Mouse (Mus musculus) embryonic facial prominence, embryonic 15.5 days (tissue): Measurements from ENCODE around the gene Apoa2. TPM values are rescaled to one million over a fixed set of nuclear protein-coding genes. Genes with fewer than 3 reads are reported as not detected.
"Not testable (repeated sequence)": the region's sequence is repeated elsewhere in the genome, so short reads cannot be mapped to it uniquely, and the experiment has no call there.

Experiments
- ATAC-seq: fragments of 200-750 bp; cut with Nextera tagmentation; 2 replicates; pipeline ENCODE4 v1.8.0; 2017; ENCODE audit warnings: low read depth, moderate TSS enrichment; ENCODE audit not compliant: insufficient number of reproducible peaks, low FRiP score, low TSS enrichment
- H3K27ac ChIP-seq: fragments of 300-500 bp; sonication (generic); replicated peaks from 2 replicates; pipeline ENCODE4 v1.5.1; 2015; ENCODE audit warnings: mild to moderate bottlenecking, inconsistent platforms
- H3K27me3 ChIP-seq: fragments of 300-500 bp; sonication (generic); 2 replicates; pipeline ENCODE4 v1.6.1; 2015; ENCODE audit warnings: inconsistent platforms
- H3K36me3 ChIP-seq: fragments of 300-500 bp; sonication (generic); 2 replicates; pipeline ENCODE4 v1.6.1; 2015; ENCODE audit warnings: mild to moderate bottlenecking, inconsistent platforms
- H3K4me1 ChIP-seq: fragments of 300-500 bp; sonication (generic); 2 replicates; pipeline ENCODE4 v1.6.1; 2015; ENCODE audit warnings: inconsistent platforms
- H3K4me2 ChIP-seq: fragments of 300-500 bp; sonication (generic); replicated peaks from 2 replicates; pipeline ENCODE4 v1.6.1; 2015; ENCODE audit warnings: mild to moderate bottlenecking, inconsistent platforms
- H3K4me3 ChIP-seq: fragments of 300-500 bp; sonication (generic); replicated peaks from 2 replicates; pipeline ENCODE4 v1.5.1; 2015; ENCODE audit warnings: mild to moderate bottlenecking, inconsistent platforms
- H3K9ac ChIP-seq: fragments of 300-500 bp; sonication (generic); 2 replicates; pipeline ENCODE4 v1.6.1; 2015; ENCODE audit warnings: inconsistent platforms
- H3K9me3 ChIP-seq: fragments of 300-500 bp; sonication (generic); replicated peaks from 2 replicates; pipeline ENCODE4 v1.6.1; 2016; ENCODE audit warnings: inconsistent platforms
- WGBS: fragments of 180-500 bp; shearing (Covaris S2); methylation state at CpG from one replicate; pipeline ENCODE4 v1.1.7; 2015; 5-methylcytosine and 5-hydroxymethylcytosine counted together
- polyA plus RNA-seq: library from polyadenylated mRNA; unstranded; fragments of >200 nt; fragmentation: Nextera tagmentation; extraction: Ambion mirVana; gene quantifications from 2 replicates; pipeline ENCODE4 v1.2.1, GENCODE M21; 2015

Apoa2 gene
- polyA plus RNA-seq, 1 experiment from 2014 or later: 1.9 TPM

GRCm38 (mm10) chr1:171240911-171241310 is 16.1 kb downstream of the Apoa2 start:
- H3K9me3 ChIP-seq: no peaks in the 10 kb centered on the region
- H3K9ac ChIP-seq: no peak overlapping the region
- H3K4me2 ChIP-seq: no peak overlapping the region
- 89% methylated on average over 10 of the region's 10 CpGs for WGBS
- H3K4me1 ChIP-seq: peaks cover 6% of the 10 kb centered on the region
- no peaks in the 10 kb centered on the region for H3K27me3 ChIP-seq
- H3K4me3 ChIP-seq: no peak overlapping the region
- peaks cover 86% of the 10 kb centered on the region for H3K36me3 ChIP-seq
- no peak for ATAC-seq
- H3K27ac ChIP-seq: no peak overlapping the region

GRCm38 (mm10) chr1:171241952-171242351 is 17.1 kb downstream of the Apoa2 start:
- H3K27ac ChIP-seq, H3K4me2 ChIP-seq, H3K27me3 ChIP-seq, H3K9me3 ChIP-seq, ATAC-seq, H3K4me3 ChIP-seq, H3K9ac ChIP-seq: not testable (repeated sequence)
- Histone ChIP-seq H3K4me1 (peaks cover 11% of the 10 kb centered on the region), H3K36me3 (peaks cover 76% of the 10 kb centered on the region)
- WGBS: 83% methylated on average over 12 of the region's 12 CpGs

- no peak overlapping the region for H3K4me3 ChIP-seq
- no peaks in the 10 kb centered on the region for H3K27me3 ChIP-seq
- no peak overlapping the region; the same call in 1 of the 2 replicates for H3K4me2 ChIP-seq
- no peak overlapping the region for H3K27ac ChIP-seq
- peaks cover 42% of the 10 kb centered on the region for H3K4me1 ChIP-seq
- no peak overlapping the region for H3K9ac ChIP-seq
- peaks cover 43% of the 10 kb centered on the region for H3K36me3 ChIP-seq
- ATAC-seq: no peak
- WGBS: 55% methylated on average over 8 of the region's 8 CpGs
- no peaks in the 10 kb centered on the region for H3K9me3 ChIP-seq
Observed at GRCm38 (mm10) chr1:171245353-171245752, 20.5 kb downstream of the Apoa2 start.

GRCm38 (mm10) chr1:171246709-171247452 is 22.0 kb downstream of the Apoa2 start:
- under 1% methylated on average over 41 of the region's 41 CpGs for WGBS
- H3K4me1 ChIP-seq: peaks cover 57% of the 10 kb centered on the region
- peaks cover 29% of the 10 kb centered on the region for H3K36me3 ChIP-seq
- no peaks in the 10 kb centered on the region for H3K27me3 ChIP-seq
- no peaks in the 10 kb centered on the region for H3K9me3 ChIP-seq
- H3K9ac ChIP-seq: peak overlapping the region; percentile 63
- peak overlapping the region; percentile 67 for H3K4me2 ChIP-seq
- peak; percentile 87 for ATAC-seq
- peak overlapping the region; percentile 97 for H3K27ac ChIP-seq
- H3K4me3 ChIP-seq: peak overlapping the region; percentile 59

GRCm38 (mm10) chr1:171247453-171247841 is 22.6 kb downstream of the Apoa2 start:
- Histone ChIP-seq H3K36me3 (peaks cover 23% of the 10 kb centered on the region), H3K27me3 (no peaks in the 10 kb centered on the region), H3K27ac (peak overlapping the region; percentile 97), H3K9me3 (no peaks in the 10 kb centered on the region), H3K4me3 (peak overlapping the region; percentile 59), H3K4me1 (peaks cover 63% of the 10 kb centered on the region), H3K4me2 (peak overlapping the region; percentile 67), H3K9ac (no peak overlapping the region)
- WGBS: 7% methylated on average over 13 of the region's 13 CpGs
- no peak for ATAC-seq

GRCm38 (mm10) chr1:171247916-171248315 is 23.1 kb downstream of the Apoa2 start:
- Histone ChIP-seq H3K36me3 (peaks cover 18% of the 10 kb centered on the region), H3K4me1 (peaks cover 68% of the 10 kb centered on the region), H3K27ac (peak overlapping the region; percentile 97), H3K9me3 (no peaks in the 10 kb centered on the region), H3K9ac (no peak overlapping the region), H3K4me3 (peak overlapping the region; percentile 59), H3K4me2 (peak overlapping the region; percentile 67), H3K27me3 (no peaks in the 10 kb centered on the region)
- WGBS: 10% methylated on average over 4 of the region's 4 CpGs
- ATAC-seq: no peak

- no peak for ATAC-seq
- WGBS: 40% methylated on average over 3 of the region's 3 CpGs
- peaks cover 74% of the 10 kb centered on the region for H3K4me1 ChIP-seq
Observed at GRCm38 (mm10) chr1:171248386-171249226, 23.8 kb downstream of the Apoa2 start.

GRCm38 (mm10) chr1:171249913-171250600 is 25.2 kb downstream of the Apoa2 start, which contains the start of gene Adamts4:
Adamts4 (plus strand) TSS chr1:171250421.
- H3K4me1 ChIP-seq: peaks cover 79% of the 10 kb centered on the region
- ATAC-seq: no peak
- WGBS: 11% methylated on average over 5 of the region's 5 CpGs

More at GRCm38 (mm10) chr1:171248386-171249226, 23.8 kb downstream of the Apoa2 start:
- Histone ChIP-seq H3K9me3 (no peaks in the 10 kb centered on the region), H3K36me3 (peaks cover 13% of the 10 kb centered on the region), H3K27me3 (no peaks in the 10 kb centered on the region), H3K4me3 (no peak overlapping the region), H3K9ac (no peak overlapping the region), H3K4me2 (no peak overlapping the region), H3K27ac (peak overlapping the region; percentile 97)

GRCm38 (mm10) chr1:171250680-171251593 is 26.1 kb downstream of the Apoa2 start, which contains the start of gene Ndufs2:
Ndufs2 (minus strand) TSS chr1:171251388.
- no peaks in the 10 kb centered on the region for H3K27me3 ChIP-seq
- ATAC-seq: 0 out of 2 replicates have a peak, but pooled peaks have one; percentile 13
- H3K9ac ChIP-seq: peak within 1 kb of the TSS; percentile 31
- H3K4me1 ChIP-seq: peaks cover 73% of the 10 kb centered on the region
- peak within 1 kb of the TSS; percentile 74 for H3K4me2 ChIP-seq
- H3K4me3 ChIP-seq: peak within 1 kb of the TSS; percentile 50
- peaks cover 17% of the 10 kb centered on the region for H3K36me3 ChIP-seq
- peak within 1 kb of the TSS; percentile 97 for H3K27ac ChIP-seq
- H3K9me3 ChIP-seq: no peaks in the 10 kb centered on the region
- WGBS: 8% methylated on average over 26 of the region's 26 CpGs

More at GRCm38 (mm10) chr1:171249913-171250600, 25.2 kb downstream of the Apoa2 start, which contains the start of gene Adamts4:
- H3K4me3 ChIP-seq: peak within 1 kb of the TSS; percentile 50
- H3K27me3 ChIP-seq: no peaks in the 10 kb centered on the region
- peak within 1 kb of the TSS; percentile 74 for H3K4me2 ChIP-seq
- H3K9ac ChIP-seq: peak within 1 kb of the TSS; percentile 31
- H3K36me3 ChIP-seq: peaks cover 16% of the 10 kb centered on the region
- H3K9me3 ChIP-seq: no peaks in the 10 kb centered on the region
- peak within 1 kb of the TSS; percentile 97 for H3K27ac ChIP-seq
